Mouse (Mus musculus) C2C12 (cell line): ENCODE data around the gene Gas6. TPM values are rescaled to one million over a fixed set of nuclear protein-coding genes. Genes with fewer than 3 reads are reported as not detected.
A peak's percentile ranks its signal among the peaks of the same experiment; 100 is the strongest.

Experiments
- H3K27me3 ChIP-seq: one replicate; pipeline ENCODE4 v1.6.1; 2011; ENCODE audit not compliant: control insufficient read depth, insufficient read depth, insufficient read length
- H3K36me3 ChIP-seq: one replicate; pipeline ENCODE4 v1.6.1; 2011; ENCODE audit not compliant: control insufficient read depth, insufficient read depth
- H3K4me3 ChIP-seq: one replicate; pipeline ENCODE4 v1.5.1; 2011; ENCODE audit warnings: mild to moderate bottlenecking, control low read depth; ENCODE audit not compliant: poor library complexity, insufficient read depth, severe bottlenecking
- H3K79me2 ChIP-seq: one replicate; pipeline ENCODE4 v1.6.1; 2011; ENCODE audit not compliant: control insufficient read depth, insufficient read depth
- H3K79me3 ChIP-seq: one replicate; pipeline ENCODE4 v1.6.1; 2011; ENCODE audit warnings: low read depth, control low read depth
- H3ac ChIP-seq: one replicate; pipeline ENCODE3; 2011; ENCODE audit warnings: low read depth; ENCODE audit not compliant: control insufficient read depth, insufficient read length
- CEBPB ChIP-seq: IDR thresholded peaks from one replicate; pipeline ENCODE4 v1.6.1; 2011; ENCODE audit warnings: low read depth, mild to moderate bottlenecking, control low read depth, moderate library complexity
- CTCF ChIP-seq: IDR thresholded peaks from one replicate; pipeline ENCODE4 v1.5.1; 2011; ENCODE audit not compliant: control insufficient read depth, insufficient read depth, insufficient read length
- FOSL1 ChIP-seq: IDR thresholded peaks from one replicate; pipeline ENCODE4 v1.8.0; 2011; ENCODE audit warnings: mild to moderate bottlenecking, low read length; ENCODE audit not compliant: poor library complexity, insufficient read depth, severe bottlenecking
- MAX ChIP-seq: IDR thresholded peaks from one replicate; pipeline ENCODE4 v1.6.1; 2011; ENCODE audit warnings: mild to moderate bottlenecking, control low read depth
- MYOD1 ChIP-seq: IDR thresholded peaks from one replicate; pipeline ENCODE4 v1.6.1; 2011; ENCODE audit warnings: low read depth; ENCODE audit not compliant: control insufficient read depth, insufficient read length
- MYOG ChIP-seq: IDR thresholded peaks from one replicate; pipeline ENCODE4 v1.6.1; 2011; ENCODE audit not compliant: control insufficient read depth, insufficient read length; ENCODE audit errors: extremely low read depth
- USF1 ChIP-seq: IDR thresholded peaks from one replicate; pipeline ENCODE4 v1.6.1; 2011; ENCODE audit warnings: low read depth, mild to moderate bottlenecking, control low read depth, moderate library complexity
- polyA plus RNA-seq: library from polyadenylated mRNA; unstranded; fragments of >200 nt; fragmentation: generic; extraction: Trizol; gene quantifications from one replicate; pipeline ENCODE4 v1.2.1, GENCODE M21; 2012; ENCODE audit warnings: missing spikeins

Gas6 gene
- polyA plus RNA-seq, 1 experiment, result 0.73 TPM

- Histone ChIP-seq H3K36me3 (no peaks in the 10 kb centered on the region), H3ac (no peak overlapping the region), H3K79me2 (no peaks in the 10 kb centered on the region), H3K79me3 (no peaks in the 10 kb centered on the region), H3K27me3 (peaks cover 75% of the 10 kb centered on the region), H3K4me3 (no peak overlapping the region)
- TF ChIP-seq CEBPB, result no peak
- no peak for TF ChIP-seq FOSL1
- peak; percentile 18 for TF ChIP-seq USF1
These were observed 29.0 kb downstream of the Gas6 start for GRCm38 (mm10) chr8:13465324-13465723.

GRCm38 (mm10) chr8:13462392-13462791 is 31.9 kb downstream of the Gas6 start:
- H3ac ChIP-seq, result no peak overlapping the region
- H3K36me3 ChIP-seq, result no peaks in the 10 kb centered on the region
- no peak for TF ChIP-seq USF1
- no peak for TF ChIP-seq CEBPB
- TF ChIP-seq MAX, result no peak
- no peak for TF ChIP-seq MYOG
- H3K79me2 ChIP-seq, result no peaks in the 10 kb centered on the region
- no peaks in the 10 kb centered on the region for H3K79me3 ChIP-seq
- H3K4me3 ChIP-seq, result no peak overlapping the region
- H3K27me3 ChIP-seq, result peaks cover 59% of the 10 kb centered on the region

GRCm38 (mm10) chr8:13461843-13462242 is 32.4 kb downstream of the Gas6 start:
- Histone ChIP-seq H3K79me3 (no peaks in the 10 kb centered on the region), H3K36me3 (no peaks in the 10 kb centered on the region), H3ac (no peak overlapping the region), H3K27me3 (peaks cover 60% of the 10 kb centered on the region), H3K79me2 (no peaks in the 10 kb centered on the region), H3K4me3 (no peak overlapping the region)
- no peak for TF ChIP-seq USF1
- TF ChIP-seq FOSL1, result no peak
- TF ChIP-seq MYOG, result no peak
- no peak for TF ChIP-seq MYOD1
- TF ChIP-seq CTCF, result peak; percentile 52
- TF ChIP-seq CEBPB, result no peak

- H3K79me2 ChIP-seq, result no peaks in the 10 kb centered on the region
- H3K27me3 ChIP-seq, result peaks cover 60% of the 10 kb centered on the region
- no peaks in the 10 kb centered on the region for H3K36me3 ChIP-seq
- no peak overlapping the region for H3ac ChIP-seq
- TF ChIP-seq CEBPB, result no peak
- TF ChIP-seq USF1, result no peak
- no peak for TF ChIP-seq CTCF
- no peak for TF ChIP-seq MYOD1
- no peak for TF ChIP-seq MAX
- no peak for TF ChIP-seq FOSL1
- H3K79me3 ChIP-seq, result no peaks in the 10 kb centered on the region
- no peak overlapping the region for H3K4me3 ChIP-seq
These were observed 33.1 kb downstream of the Gas6 start for GRCm38 (mm10) chr8:13461085-13461765.

GRCm38 (mm10) chr8:13459431-13459830 is 34.9 kb downstream of the Gas6 start:
- H3K79me3 ChIP-seq, result no peaks in the 10 kb centered on the region
- TF ChIP-seq CTCF, result no peak
- no peak for TF ChIP-seq USF1
- no peak for TF ChIP-seq CEBPB

GRCm38 (mm10) chr8:13455295-13455694 is 39.0 kb downstream of the Gas6 start:
- TF ChIP-seq MYOG (no peak), CTCF (peak; percentile 57)
- Histone ChIP-seq H3K36me3 (no peaks in the 10 kb centered on the region), H3K79me3 (no peaks in the 10 kb centered on the region), H3K27me3 (peaks cover 41% of the 10 kb centered on the region), H3K79me2 (no peaks in the 10 kb centered on the region), H3K4me3 (no peak overlapping the region), H3ac (no peak overlapping the region)

More at GRCm38 (mm10) chr8:13459431-13459830, 34.9 kb downstream of the Gas6 start:
- Histone ChIP-seq H3K27me3 (peaks cover 46% of the 10 kb centered on the region), H3K79me2 (no peaks in the 10 kb centered on the region), H3ac (no peak overlapping the region), H3K4me3 (no peak overlapping the region), H3K36me3 (no peaks in the 10 kb centered on the region)
